Mouse (Mus musculus) midbrain, embryonic 15.5 days (tissue): ENCODE results near the gene Myo15. TPM values are rescaled to one million over a fixed set of nuclear protein-coding genes. Genes with fewer than 3 reads are reported as not detected.

Experiments
- ATAC-seq: fragments of 200-750 bp; cut with Nextera tagmentation; replicated peaks from 2 replicates; pipeline ENCODE4 v1.8.0; 2017; ENCODE audit warnings: moderate TSS enrichment
- H3K27ac ChIP-seq: fragments of 300-500 bp; sonication (generic); 2 replicates; pipeline ENCODE4 v1.5.1; 2015; ENCODE audit warnings: mild to moderate bottlenecking, inconsistent platforms
- H3K27me3 ChIP-seq: fragments of 300-500 bp; sonication (generic); replicated peaks from 2 replicates; pipeline ENCODE4 v1.6.1; 2015; ENCODE audit warnings: inconsistent platforms
- H3K36me3 ChIP-seq: fragments of 300-500 bp; sonication (generic); replicated peaks from 2 replicates; pipeline ENCODE4 v1.6.1; 2015; ENCODE audit warnings: inconsistent platforms
- H3K4me1 ChIP-seq: fragments of 300-500 bp; sonication (generic); 2 replicates; pipeline ENCODE4 v1.6.1; 2015; ENCODE audit warnings: inconsistent platforms
- H3K4me2 ChIP-seq: fragments of 300-500 bp; sonication (generic); 2 replicates; pipeline ENCODE4 v1.6.1; 2015; ENCODE audit warnings: inconsistent platforms, mild to moderate bottlenecking, moderate library complexity
- H3K4me3 ChIP-seq: fragments of 300-500 bp; sonication (generic); 2 replicates; pipeline ENCODE4 v1.5.1; 2015; ENCODE audit warnings: mild to moderate bottlenecking, inconsistent platforms
- H3K9ac ChIP-seq: fragments of 300-500 bp; sonication (generic); 2 replicates; pipeline ENCODE4 v1.6.1; 2015; ENCODE audit warnings: mild to moderate bottlenecking, inconsistent platforms
- H3K9me3 ChIP-seq: fragments of 300-500 bp; sonication (generic); 2 replicates; pipeline ENCODE4 v1.6.1; 2016; ENCODE audit warnings: inconsistent platforms
- WGBS: fragments of 180-500 bp; shearing (Covaris S2); methylation state at CpG from one replicate; pipeline ENCODE4 v1.1.7; 2015; ENCODE audit warnings: mixed read lengths; 5-methylcytosine and 5-hydroxymethylcytosine counted together
- polyA plus RNA-seq: library from polyadenylated mRNA; unstranded; fragments of >200 nt; fragmentation: Nextera tagmentation; extraction: Ambion mirVana; gene quantifications from 2 replicates; pipeline ENCODE4 v1.2.1, GENCODE M21; 2015

Myo15 gene
- polyA plus RNA-seq, 1 experiment from 2014 or later: 0.12 TPM

- WGBS: 89% methylated on average over 1 of the region's 1 CpGs
- Histone ChIP-seq H3K4me1 (peaks cover 12% of the 10 kb centered on the region), H3K9me3 (no peaks in the 10 kb centered on the region), H3K4me3 (no peak overlapping the region), H3K27me3 (peaks cover 21% of the 10 kb centered on the region), H3K36me3 (no peaks in the 10 kb centered on the region), H3K4me2 (no peak overlapping the region), H3K9ac (no peak overlapping the region), H3K27ac (no peak overlapping the region)
- ATAC-seq: no peak
Measured at GRCm38 (mm10) chr11:60511893-60512292, 42.8 kb downstream of the Myo15 start.

GRCm38 (mm10) chr11:60512520-60512919 is 43.4 kb downstream of the Myo15 start:
- H3K9ac ChIP-seq: no peak overlapping the region
- H3K4me1 ChIP-seq: peaks cover 12% of the 10 kb centered on the region
- no peak overlapping the region for H3K4me3 ChIP-seq
- H3K27me3 ChIP-seq: peaks cover 21% of the 10 kb centered on the region
- no peak overlapping the region for H3K27ac ChIP-seq
- no peak for ATAC-seq
- H3K9me3 ChIP-seq: no peaks in the 10 kb centered on the region
- WGBS: 84% methylated on average over 2 of the region's 2 CpGs
- H3K36me3 ChIP-seq: no peaks in the 10 kb centered on the region
- no peak overlapping the region for H3K4me2 ChIP-seq

GRCm38 (mm10) chr11:60514941-60515340 is 45.8 kb downstream of the Myo15 start:
- H3K27me3 ChIP-seq: peaks cover 9% of the 10 kb centered on the region
- no peaks in the 10 kb centered on the region for H3K36me3 ChIP-seq
- no peak overlapping the region for H3K4me2 ChIP-seq
- peaks cover under 1% of the 10 kb centered on the region; the same call in 1 of the 2 replicates for H3K4me1 ChIP-seq
- H3K4me3 ChIP-seq: no peak overlapping the region
- H3K9me3 ChIP-seq: no peaks in the 10 kb centered on the region
- no peak overlapping the region for H3K27ac ChIP-seq
- ATAC-seq: no peak
- H3K9ac ChIP-seq: no peak overlapping the region
- WGBS: 72% methylated on average over 2 of the region's 2 CpGs

GRCm38 (mm10) chr11:60518305-60518704 is 49.2 kb downstream of the Myo15 start:
- Histone ChIP-seq H3K4me2 (no peak overlapping the region), H3K27me3 (no peaks in the 10 kb centered on the region), H3K4me1 (no peaks in the 10 kb centered on the region), H3K27ac (no peak overlapping the region), H3K9me3 (no peaks in the 10 kb centered on the region), H3K36me3 (no peaks in the 10 kb centered on the region), H3K4me3 (no peak overlapping the region), H3K9ac (no peak overlapping the region)
- 79% methylated on average over 4 of the region's 4 CpGs for WGBS
- no peak for ATAC-seq

GRCm38 (mm10) chr11:60522027-60522426 is 52.9 kb downstream of the Myo15 start:
- no peak for ATAC-seq
- H3K36me3 ChIP-seq: no peaks in the 10 kb centered on the region
- H3K27ac ChIP-seq: no peak overlapping the region
- H3K9ac ChIP-seq: no peak overlapping the region
- no peaks in the 10 kb centered on the region for H3K9me3 ChIP-seq
- H3K4me3 ChIP-seq: no peak overlapping the region
- WGBS: 79% methylated on average over 5 of the region's 5 CpGs
- H3K4me1 ChIP-seq: no peaks in the 10 kb centered on the region
- no peak overlapping the region for H3K4me2 ChIP-seq
- no peaks in the 10 kb centered on the region for H3K27me3 ChIP-seq

GRCm38 (mm10) chr11:60522661-60523365 is 53.7 kb downstream of the Myo15 start:
- H3K4me2 ChIP-seq: no peak overlapping the region
- no peaks in the 10 kb centered on the region for H3K27me3 ChIP-seq
- H3K36me3 ChIP-seq: no peaks in the 10 kb centered on the region
- H3K27ac ChIP-seq: no peak overlapping the region
- no peak for ATAC-seq
- no peaks in the 10 kb centered on the region for H3K9me3 ChIP-seq
- H3K9ac ChIP-seq: no peak overlapping the region
- no peak overlapping the region for H3K4me3 ChIP-seq
- H3K4me1 ChIP-seq: no peaks in the 10 kb centered on the region
- WGBS: 85% methylated on average over 6 of the region's 6 CpGs

GRCm38 (mm10) chr11:60526461-60526860 is 57.3 kb downstream of the Myo15 start:
- H3K4me2 ChIP-seq: no peak overlapping the region
- 69% methylated on average over 4 of the region's 4 CpGs for WGBS
- H3K4me3 ChIP-seq: no peak overlapping the region
- no peaks in the 10 kb centered on the region for H3K36me3 ChIP-seq
- no peak for ATAC-seq
- H3K9ac ChIP-seq: no peak overlapping the region
- H3K27me3 ChIP-seq: no peaks in the 10 kb centered on the region
- H3K27ac ChIP-seq: no peak overlapping the region
- H3K9me3 ChIP-seq: no peaks in the 10 kb centered on the region
- no peaks in the 10 kb centered on the region for H3K4me1 ChIP-seq

GRCm38 (mm10) chr11:60535676-60536075 is 66.5 kb downstream of the Myo15 start:
- H3K9me3 ChIP-seq: no peaks in the 10 kb centered on the region
- 86% methylated on average over 2 of the region's 2 CpGs for WGBS
- H3K4me2 ChIP-seq: peak overlapping the region; percentile 95
- 0 out of 2 replicates have a peak overlapping the region, but pooled peaks have one; percentile 78 for H3K9ac ChIP-seq
- H3K4me3 ChIP-seq: no peak overlapping the region
- H3K27ac ChIP-seq: peak overlapping the region; percentile 96; the same call in 1 of the 2 replicates
- no peaks in the 10 kb centered on the region for H3K27me3 ChIP-seq
- H3K36me3 ChIP-seq: no peaks in the 10 kb centered on the region
- peaks cover 25% of the 10 kb centered on the region for H3K4me1 ChIP-seq
- ATAC-seq: no peak

- H3K27me3 ChIP-seq: no peaks in the 10 kb centered on the region
- no peak for ATAC-seq
- H3K36me3 ChIP-seq: no peaks in the 10 kb centered on the region
- 11% methylated on average over 9 of the region's 9 CpGs for WGBS
- peak within 1 kb of the TSS; percentile 78 for H3K9ac ChIP-seq
- H3K9me3 ChIP-seq: no peaks in the 10 kb centered on the region
- H3K4me3 ChIP-seq: peak within 1 kb of the TSS; percentile 84
- H3K4me1 ChIP-seq: peaks cover 32% of the 10 kb centered on the region
- peak within 1 kb of the TSS; percentile 96 for H3K27ac ChIP-seq
- peak within 1 kb of the TSS; percentile 95 for H3K4me2 ChIP-seq
Measured at GRCm38 (mm10) chr11:60536180-60536858, 67.2 kb downstream of the Myo15 start, which contains the start of gene Alkbh5. TSS of gene Alkbh5 (plus strand) at chr11:60536381.

GRCm38 (mm10) chr11:60536859-60537467 is 67.8 kb downstream of the Myo15 start:
- ATAC-seq: peak; percentile 88
- peak overlapping the region; percentile 95 for H3K4me2 ChIP-seq
- H3K9ac ChIP-seq: peak overlapping the region; percentile 78
- peak overlapping the region; percentile 96 for H3K27ac ChIP-seq
- no peaks in the 10 kb centered on the region for H3K27me3 ChIP-seq
- H3K36me3 ChIP-seq: no peaks in the 10 kb centered on the region
- H3K9me3 ChIP-seq: no peaks in the 10 kb centered on the region
- under 1% methylated on average over 37 of the region's 37 CpGs for whole genome bisulfite sequencing
- peak overlapping the region; percentile 84 for H3K4me3 ChIP-seq
- H3K4me1 ChIP-seq: peaks cover 38% of the 10 kb centered on the region

- Histone ChIP-seq H3K27ac (peak overlapping the region; percentile 96), H3K36me3 (no peaks in the 10 kb centered on the region), H3K4me2 (peak overlapping the region; percentile 95), H3K4me1 (peaks cover 45% of the 10 kb centered on the region), H3K4me3 (peak overlapping the region; percentile 84), H3K9ac (peak overlapping the region; percentile 78), H3K9me3 (no peaks in the 10 kb centered on the region), H3K27me3 (no peaks in the 10 kb centered on the region)
- peak; percentile 92 for ATAC-seq
- under 1% methylated on average over 90 of the region's 91 CpGs for WGBS
Measured at GRCm38 (mm10) chr11:60537468-60538347, 68.6 kb downstream of the Myo15 start.
